Mouse (Mus musculus): Measurements from ENCODE around the gene Ptger3. TPM values are rescaled to one million over a fixed set of nuclear protein-coding genes. Genes with fewer than 3 reads are reported as not detected.

Ptger3 gene
- polyA plus RNA-seq, 1 experiment from 2014 or later: 2.0 TPM

DNA sequence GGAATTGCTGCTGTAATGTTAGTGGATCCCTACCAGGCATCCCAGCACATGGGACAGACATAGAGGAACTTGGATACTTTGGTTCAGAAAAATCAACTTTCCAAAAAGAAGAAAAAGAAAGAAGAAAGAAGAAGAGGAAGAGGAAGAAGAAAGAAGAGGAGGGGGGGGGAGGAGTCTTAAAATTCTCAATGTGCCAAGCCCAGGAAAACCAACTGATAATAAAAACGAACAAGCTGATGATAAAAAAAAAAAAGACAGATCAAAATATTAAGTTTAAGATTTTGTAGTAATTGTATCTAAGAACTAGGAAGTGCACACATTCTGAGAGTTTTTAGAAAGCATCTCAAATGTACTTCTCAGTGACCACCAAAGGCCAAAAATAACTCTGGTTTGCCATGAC lies 10.2 kb downstream of the Ptger3 start:
- ATAC-seq (replicated peaks; ENCODE audit: insufficient number of reproducible peaks, low FRiP score, low TSS enrichment, low read depth) (no peak), DNase-seq (ENCODE audit: low spot score) (no peak)
- Histone ChIP-seq H3K27ac (replicated peaks; ENCODE audit: low read depth, low read length) (no peak overlapping the region), H3K4me3 (ENCODE audit: low read depth, low read length) (no peak overlapping the region), H3K27me3 (ENCODE audit: control insufficient read depth, insufficient read depth, low read length) (no peaks in the 10 kb centered on the region), H3K36me3 (replicated peaks; ENCODE audit: control insufficient read depth, insufficient read depth, low read depth, low read length) (no peaks in the 10 kb centered on the region), H3K9me3 (replicated peaks; ENCODE audit: control insufficient read depth, low read length) (no peaks in the 10 kb centered on the region), H3K4me1 (ENCODE audit: control insufficient read depth, insufficient read depth, low read length) (no peaks in the 10 kb centered on the region), H3K9ac (replicated peaks; ENCODE audit: low read length) (no peak overlapping the region), H3K4me2 (ENCODE audit: low read depth, low read length) (no peak overlapping the region)
- WGBS: 86% methylated on average over 1 of the region's 1 CpGs

DNA sequence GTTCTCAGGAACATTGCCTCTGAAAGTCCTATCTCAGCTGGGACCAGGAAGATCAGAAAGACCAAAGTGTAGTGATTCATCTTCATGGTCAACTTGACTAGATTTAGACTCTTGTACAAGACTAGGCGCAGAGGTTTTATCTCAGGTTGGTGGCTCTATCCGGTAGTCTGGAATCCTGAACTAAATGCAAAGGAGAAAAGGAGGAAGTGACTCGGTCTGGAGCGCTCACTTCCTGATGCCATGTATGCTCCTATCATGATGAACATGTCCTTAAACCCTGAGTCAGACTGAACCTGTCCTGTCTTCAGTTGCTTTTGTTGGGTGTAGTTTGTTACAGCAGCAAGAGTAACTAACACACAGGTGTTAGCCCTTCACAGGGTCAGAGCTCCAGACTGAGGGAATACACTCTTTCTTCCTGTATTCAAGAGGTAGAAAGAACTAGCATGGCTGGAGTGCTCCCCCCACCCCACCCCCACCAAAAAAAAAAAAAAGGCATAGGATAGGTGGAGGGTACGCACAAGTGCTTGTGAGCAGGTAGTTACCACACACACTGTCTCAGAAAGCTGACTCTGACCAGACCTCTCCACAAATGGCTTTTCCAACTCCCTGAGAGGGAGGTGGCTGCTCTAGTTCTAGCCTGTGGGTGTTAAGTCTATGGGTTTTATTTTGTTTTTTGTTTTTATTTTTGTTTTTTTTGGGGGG lies 11.9 kb downstream of the Ptger3 start:
- H3K4me1 ChIP-seq (ENCODE audit: control insufficient read depth, insufficient read depth, low read length): no peaks in the 10 kb centered on the region
- no peak overlapping the region for H3K4me3 ChIP-seq (ENCODE audit: low read depth, low read length)
- no peak for ATAC-seq (replicated peaks; ENCODE audit: insufficient number of reproducible peaks, low FRiP score, low TSS enrichment, low read depth)
- 87% methylated on average over 5 of the region's 5 CpGs for whole genome bisulfite sequencing
- no peaks in the 10 kb centered on the region for H3K36me3 ChIP-seq (replicated peaks; ENCODE audit: control insufficient read depth, insufficient read depth, low read depth, low read length)
- DNase-seq (ENCODE audit: low spot score): no peak
- H3K9ac ChIP-seq (replicated peaks; ENCODE audit: low read length): no peak overlapping the region
- H3K27me3 ChIP-seq (ENCODE audit: control insufficient read depth, insufficient read depth, low read length): no peaks in the 10 kb centered on the region
- H3K27ac ChIP-seq (replicated peaks; ENCODE audit: low read depth, low read length): no peak overlapping the region
- H3K4me2 ChIP-seq (ENCODE audit: low read depth, low read length): no peak overlapping the region
- H3K9me3 ChIP-seq (replicated peaks; ENCODE audit: control insufficient read depth, low read length): no peaks in the 10 kb centered on the region

DNA sequence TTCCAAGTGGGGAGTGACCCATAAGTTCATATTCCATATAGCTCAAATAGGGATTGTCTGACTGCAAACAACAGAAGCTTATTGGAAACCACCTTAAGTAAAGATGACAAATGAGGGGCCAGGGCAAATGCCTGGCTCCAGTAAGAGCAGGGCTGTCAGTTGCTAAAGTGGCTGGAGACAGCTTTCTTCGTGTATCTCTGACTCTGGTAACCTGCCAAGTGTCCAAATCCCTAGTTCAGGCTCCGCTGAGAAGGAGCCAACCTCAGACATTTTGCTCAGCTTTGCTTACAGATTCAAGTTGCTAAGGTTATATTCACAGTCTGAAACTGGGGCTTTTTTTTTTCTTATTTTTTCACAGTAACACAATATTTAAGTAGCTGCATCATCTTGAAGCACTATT lies 12.7 kb downstream of the Ptger3 start:
- no peaks in the 10 kb centered on the region for H3K9me3 ChIP-seq (replicated peaks; ENCODE audit: control insufficient read depth, low read length)
- H3K4me3 ChIP-seq (ENCODE audit: low read depth, low read length): no peak overlapping the region
- DNase-seq (ENCODE audit: low spot score) (no peak), ATAC-seq (replicated peaks; ENCODE audit: insufficient number of reproducible peaks, low FRiP score, low TSS enrichment, low read depth) (no peak)
- WGBS: 86% methylated on average over 2 of the region's 2 CpGs
- H3K4me1 ChIP-seq (ENCODE audit: control insufficient read depth, insufficient read depth, low read length): no peaks in the 10 kb centered on the region
- H3K36me3 ChIP-seq (replicated peaks; ENCODE audit: control insufficient read depth, insufficient read depth, low read depth, low read length): no peaks in the 10 kb centered on the region
- no peaks in the 10 kb centered on the region for H3K27me3 ChIP-seq (ENCODE audit: control insufficient read depth, insufficient read depth, low read length)
- no peak overlapping the region for H3K27ac ChIP-seq (replicated peaks; ENCODE audit: low read depth, low read length)
- no peak overlapping the region for H3K4me2 ChIP-seq (ENCODE audit: low read depth, low read length)
- H3K9ac ChIP-seq (replicated peaks; ENCODE audit: low read length): no peak overlapping the region

DNA sequence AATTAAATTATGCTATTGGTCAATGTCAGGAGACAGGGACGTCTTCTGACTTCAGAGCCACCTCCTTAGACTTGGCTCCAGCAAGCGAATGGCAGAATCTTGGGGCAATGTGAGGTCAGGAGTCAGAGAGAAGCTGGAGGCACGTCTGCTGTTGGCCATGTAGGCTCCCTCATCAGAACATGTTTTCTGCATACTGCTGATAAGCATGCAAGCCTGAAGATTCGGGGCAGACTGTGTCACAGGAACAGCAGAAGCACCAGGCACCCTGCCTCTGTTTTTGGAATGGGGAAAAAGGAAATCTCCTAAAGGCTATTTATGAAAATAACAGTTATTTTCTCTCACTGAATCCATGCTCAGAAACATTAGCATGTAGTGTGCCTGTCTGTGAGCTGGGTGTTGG lies 13.6 kb downstream of the Ptger3 start:
- no peak overlapping the region for H3K27ac ChIP-seq (replicated peaks; ENCODE audit: low read depth, low read length)
- no peaks in the 10 kb centered on the region for H3K36me3 ChIP-seq (replicated peaks; ENCODE audit: control insufficient read depth, insufficient read depth, low read depth, low read length)
- no peaks in the 10 kb centered on the region for H3K27me3 ChIP-seq (ENCODE audit: control insufficient read depth, insufficient read depth, low read length)
- H3K4me1 ChIP-seq (ENCODE audit: control insufficient read depth, insufficient read depth, low read length): no peaks in the 10 kb centered on the region
- no peak overlapping the region for H3K4me2 ChIP-seq (ENCODE audit: low read depth, low read length)
- 68% methylated on average over 4 of the region's 4 CpGs for WGBS
- no peak for DNase-seq (ENCODE audit: low spot score)
- no peak for ATAC-seq (replicated peaks; ENCODE audit: insufficient number of reproducible peaks, low FRiP score, low TSS enrichment, low read depth)
- H3K9ac ChIP-seq (replicated peaks; ENCODE audit: low read length): no peak overlapping the region
- no peaks in the 10 kb centered on the region for H3K9me3 ChIP-seq (replicated peaks; ENCODE audit: control insufficient read depth, low read length)
- H3K4me3 ChIP-seq (ENCODE audit: low read depth, low read length): no peak overlapping the region

DNA sequence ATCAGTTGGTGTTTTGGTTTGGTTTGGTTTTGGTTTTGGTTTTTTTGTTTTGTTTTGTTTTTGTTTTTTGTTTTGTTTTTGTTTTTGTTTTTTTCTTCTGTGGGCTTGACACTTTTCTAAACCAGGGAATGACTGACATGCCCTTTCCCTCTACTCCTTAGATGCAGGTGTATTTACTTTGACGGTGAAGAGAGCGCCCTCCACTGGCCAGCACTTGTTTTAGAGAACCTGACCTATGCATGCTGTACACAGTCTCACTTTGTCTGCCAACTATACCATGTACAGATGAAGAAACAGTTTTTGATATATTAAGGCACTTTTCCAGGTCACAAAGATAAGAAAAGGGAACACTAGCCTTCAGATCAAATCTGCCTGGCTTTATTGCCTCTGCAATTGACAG lies 15.1 kb downstream of the Ptger3 start:
- ATAC-seq (replicated peaks; ENCODE audit: insufficient number of reproducible peaks, low FRiP score, low TSS enrichment, low read depth) (no peak), DNase-seq (ENCODE audit: low spot score) (no peak)
- 21% methylated on average over 2 of the region's 2 CpGs for WGBS
- Histone ChIP-seq H3K9me3 (replicated peaks; ENCODE audit: control insufficient read depth, low read length) (no peaks in the 10 kb centered on the region), H3K27ac (replicated peaks; ENCODE audit: low read depth, low read length) (no peak overlapping the region), H3K4me3 (ENCODE audit: low read depth, low read length) (no peak overlapping the region), H3K27me3 (ENCODE audit: control insufficient read depth, insufficient read depth, low read length) (no peaks in the 10 kb centered on the region), H3K9ac (replicated peaks; ENCODE audit: low read length) (no peak overlapping the region), H3K4me1 (ENCODE audit: control insufficient read depth, insufficient read depth, low read length) (no peaks in the 10 kb centered on the region), H3K36me3 (replicated peaks; ENCODE audit: control insufficient read depth, insufficient read depth, low read depth, low read length) (no peaks in the 10 kb centered on the region), H3K4me2 (ENCODE audit: low read depth, low read length) (no peak overlapping the region)

DNA sequence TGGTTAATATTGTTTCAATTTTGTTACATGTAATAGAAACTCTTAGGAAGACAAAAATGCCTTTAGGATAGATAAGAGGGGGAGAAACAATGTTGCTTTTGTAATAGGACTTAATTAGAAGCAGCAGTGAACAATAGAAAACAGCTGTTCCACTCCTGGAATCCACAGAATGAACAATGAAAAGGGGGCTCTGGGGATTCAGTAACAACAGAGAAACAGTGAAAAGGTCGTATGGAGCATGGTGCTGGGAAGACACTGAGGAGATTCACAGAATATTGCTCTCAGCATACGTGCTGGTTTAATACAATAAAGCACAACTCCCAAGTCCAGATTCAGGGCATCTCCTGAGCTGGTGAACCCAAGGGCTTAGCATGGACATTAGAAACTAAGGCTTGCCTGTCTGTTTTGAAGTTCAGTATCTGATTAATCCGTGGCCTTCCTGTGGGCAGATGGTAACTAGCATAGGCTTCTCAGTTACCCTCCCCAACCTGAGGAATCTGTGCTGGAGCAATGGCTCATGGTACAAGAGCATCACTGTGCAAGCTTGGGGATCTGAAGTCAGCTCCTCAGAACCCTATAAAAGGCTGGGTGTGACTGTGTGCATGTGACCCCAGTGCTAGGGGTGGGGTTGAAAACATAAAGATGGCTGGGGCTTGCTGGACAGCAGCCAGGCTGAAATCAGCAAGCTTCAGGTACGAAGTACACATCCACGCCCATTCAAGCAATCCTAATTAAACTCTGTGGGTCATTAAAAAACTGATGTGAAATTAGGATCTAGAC lies 16.1 kb downstream of the Ptger3 start:
- Histone ChIP-seq H3K27ac (replicated peaks; ENCODE audit: low read depth, low read length) (no peak overlapping the region), H3K9ac (replicated peaks; ENCODE audit: low read length) (no peak overlapping the region), H3K4me3 (ENCODE audit: low read depth, low read length) (no peak overlapping the region), H3K27me3 (ENCODE audit: control insufficient read depth, insufficient read depth, low read length) (no peaks in the 10 kb centered on the region), H3K4me2 (ENCODE audit: low read depth, low read length) (no peak overlapping the region), H3K36me3 (replicated peaks; ENCODE audit: control insufficient read depth, insufficient read depth, low read depth, low read length) (no peaks in the 10 kb centered on the region), H3K4me1 (ENCODE audit: control insufficient read depth, insufficient read depth, low read length) (no peaks in the 10 kb centered on the region), H3K9me3 (replicated peaks; ENCODE audit: control insufficient read depth, low read length) (no peaks in the 10 kb centered on the region)
- ATAC-seq (replicated peaks; ENCODE audit: insufficient number of reproducible peaks, low FRiP score, low TSS enrichment, low read depth): peak; percentile 78
- peak; percentile 77 for DNase-seq (ENCODE audit: low spot score)
- 42% methylated on average over 5 of the region's 5 CpGs for WGBS

DNA sequence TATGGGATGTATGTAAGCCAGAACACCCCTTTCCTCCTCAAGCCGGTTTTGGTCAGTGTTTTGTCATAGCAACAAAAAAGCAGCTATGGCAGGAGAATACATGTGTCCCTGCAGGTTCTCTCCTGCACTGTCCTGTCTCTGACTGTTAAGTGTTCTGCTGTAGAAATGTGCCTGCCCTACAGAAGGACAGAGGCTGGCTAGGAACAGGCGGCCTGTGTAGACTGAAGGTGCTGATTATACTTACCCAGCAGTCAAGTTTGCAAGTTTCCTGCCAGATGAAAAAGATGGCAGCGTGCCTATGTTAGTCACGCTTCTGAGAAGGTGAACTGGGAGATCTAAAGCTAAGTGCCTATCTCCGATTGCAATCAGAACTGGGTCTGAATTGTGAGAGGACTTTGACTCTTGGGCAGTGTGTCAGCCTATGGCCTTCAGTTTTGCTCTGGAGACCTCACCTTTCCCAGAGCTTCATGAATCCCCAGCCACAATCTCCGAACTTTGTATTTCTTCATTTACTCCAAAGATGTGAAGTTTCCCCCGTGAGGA lies 31.2 kb downstream of the Ptger3 start:
- Histone ChIP-seq H3K4me1 (ENCODE audit: control insufficient read depth, insufficient read depth, low read length) (no peaks in the 10 kb centered on the region), H3K9me3 (replicated peaks; ENCODE audit: control insufficient read depth, low read length) (no peaks in the 10 kb centered on the region), H3K9ac (replicated peaks; ENCODE audit: low read length) (no peak overlapping the region), H3K4me3 (ENCODE audit: low read depth, low read length) (no peak overlapping the region), H3K27ac (replicated peaks; ENCODE audit: low read depth, low read length) (no peak overlapping the region), H3K4me2 (ENCODE audit: low read depth, low read length) (no peak overlapping the region), H3K27me3 (ENCODE audit: control insufficient read depth, insufficient read depth, low read length) (no peaks in the 10 kb centered on the region), H3K36me3 (replicated peaks; ENCODE audit: control insufficient read depth, insufficient read depth, low read depth, low read length) (no peaks in the 10 kb centered on the region)
- ATAC-seq (replicated peaks; ENCODE audit: insufficient number of reproducible peaks, low FRiP score, low TSS enrichment, low read depth): no peak
- 82% methylated on average over 7 of the region's 7 CpGs for WGBS
- DNase-seq (ENCODE audit: low spot score): no peak

Measured in embryonic facial prominence, embryonic 11.5 days (tissue).